Comparison of ENCODE assay signal across 7 mouse cellular contexts in genomic region chr14:105474991-105475553, GRCm38 (mm10).
DNase-seq lines count a peak whose midpoint lies in the region; ATAC-seq lines count a peak whose summit lies in the region.

No protein-coding gene starts in this region.

- no peak overlapping the region for H3K4me3 ChIP-seq in kidney, embryonic 16.5 days (ENCODE audit: low read length)
- no peak overlapping the region for H3K4me3 ChIP-seq in lung, embryonic 16.5 days (ENCODE audit: low read length)

- no peaks in the 10 kb centered on the region for H3K27me3 ChIP-seq in kidney, embryonic 16.5 days (ENCODE audit: insufficient read depth, low read length)
- no peaks in the 10 kb centered on the region for H3K27me3 ChIP-seq in lung, embryonic 16.5 days (ENCODE audit: control insufficient read depth, insufficient read depth, low read depth, low read length)

- DNase-seq in kidney, adult 8-10 months = peak; percentile 15 to 37
- peak; percentile 22 for DNase-seq in adrenal gland, postnatal 25 days
- DNase-seq in embryo, embryonic 11 days = peak; percentile 43
- DNase-seq in thymus, postnatal 14 days = peak; percentile 67
- no peak for DNase-seq in testis, postnatal 14 days (ENCODE audit: low spot score)

- no peak overlapping the region for H3K27ac ChIP-seq in kidney, embryonic 16.5 days (ENCODE audit: low read length)
- H3K27ac ChIP-seq in lung, embryonic 16.5 days (ENCODE audit: low read length) = peak overlapping the region; percentile 74

- no peak for ATAC-seq in kidney, embryonic 16.5 days (ENCODE audit: low FRiP score, low TSS enrichment)
- peak; percentile 85 for ATAC-seq in lung, embryonic 16.5 days (ENCODE audit: low read depth)

- no peaks in the 10 kb centered on the region for H3K9me3 ChIP-seq in kidney, embryonic 16.5 days (ENCODE audit: low read length)
- no peaks in the 10 kb centered on the region for H3K9me3 ChIP-seq in lung, embryonic 16.5 days (ENCODE audit: control insufficient read depth, low read length)

- H3K9ac ChIP-seq in kidney, embryonic 16.5 days (replicated peaks; ENCODE audit: low read length) = no peak overlapping the region
- no peak overlapping the region for H3K9ac ChIP-seq in lung, embryonic 16.5 days (ENCODE audit: low read length)

- no peaks in the 10 kb centered on the region for H3K36me3 ChIP-seq in kidney, embryonic 16.5 days (ENCODE audit: insufficient read depth, low read length)
- H3K36me3 ChIP-seq in lung, embryonic 16.5 days (ENCODE audit: control insufficient read depth, insufficient read depth, low read length) = no peaks in the 10 kb centered on the region

- H3K4me2 ChIP-seq in kidney, embryonic 16.5 days (replicated peaks; ENCODE audit: low read depth, low read length) = no peak overlapping the region
- H3K4me2 ChIP-seq in lung, embryonic 16.5 days (ENCODE audit: low read depth, low read length) = no peak overlapping the region

- H3K4me1 ChIP-seq in kidney, embryonic 16.5 days (ENCODE audit: insufficient read depth, low read length) = no peaks in the 10 kb centered on the region
- peaks cover 3% of the 10 kb centered on the region for H3K4me1 ChIP-seq in lung, embryonic 16.5 days (replicated peaks; ENCODE audit: control insufficient read depth, insufficient read depth, low read length)
